Mouse (Mus musculus): ENCODE results near the gene Mturn. TPM values are rescaled to one million over a fixed set of nuclear protein-coding genes. Genes with fewer than 3 reads are reported as not detected.

Gene Mturn
- total RNA-seq, 1 experiment from 2014 or later, result 7.1 TPM

GRCm38 (mm10) chr6:54720512-54721251 is 39.3 kb downstream of the Mturn start:
- ATAC-seq (replicated peaks; ENCODE audit: insufficient number of reproducible peaks, low FRiP score, low TSS enrichment, poor library complexity, severe bottlenecking), result no peak

- no peak for ATAC-seq (replicated peaks; ENCODE audit: insufficient number of reproducible peaks, low FRiP score, low TSS enrichment, poor library complexity, severe bottlenecking)
These were observed 39.8 kb downstream of the Mturn start for GRCm38 (mm10) chr6:54721252-54721635.

- no peak for ATAC-seq (replicated peaks; ENCODE audit: insufficient number of reproducible peaks, low FRiP score, low TSS enrichment, poor library complexity, severe bottlenecking)
These were observed 44.9 kb downstream of the Mturn start for GRCm38 (mm10) chr6:54726309-54726708.

- ATAC-seq (replicated peaks; ENCODE audit: insufficient number of reproducible peaks, low FRiP score, low TSS enrichment, poor library complexity, severe bottlenecking), result no peak
These were observed 45.4 kb downstream of the Mturn start for GRCm38 (mm10) chr6:54726796-54727195.

- no peak for ATAC-seq (replicated peaks; ENCODE audit: insufficient number of reproducible peaks, low FRiP score, low TSS enrichment, poor library complexity, severe bottlenecking)
These were observed 46.0 kb downstream of the Mturn start for GRCm38 (mm10) chr6:54727416-54727815.

GRCm38 (mm10) chr6:54729451-54730105 is 48.2 kb downstream of the Mturn start:
- ATAC-seq (replicated peaks; ENCODE audit: insufficient number of reproducible peaks, low FRiP score, low TSS enrichment, poor library complexity, severe bottlenecking), result no peak; the same call in 1 of the 2 replicates

GRCm38 (mm10) chr6:54731726-54732125 is 50.3 kb downstream of the Mturn start:
- ATAC-seq (replicated peaks; ENCODE audit: insufficient number of reproducible peaks, low FRiP score, low TSS enrichment, poor library complexity, severe bottlenecking), result no peak

- no peak for ATAC-seq (replicated peaks; ENCODE audit: insufficient number of reproducible peaks, low FRiP score, low TSS enrichment, poor library complexity, severe bottlenecking)
These were observed 51.3 kb downstream of the Mturn start for GRCm38 (mm10) chr6:54732721-54733120.

GRCm38 (mm10) chr6:54736126-54736525 is 54.7 kb downstream of the Mturn start:
- peak; percentile 93 for ATAC-seq (replicated peaks; ENCODE audit: insufficient number of reproducible peaks, low FRiP score, low TSS enrichment, poor library complexity, severe bottlenecking)

GRCm38 (mm10) chr6:54737255-54737654 is 55.8 kb downstream of the Mturn start:
- no peak for ATAC-seq (replicated peaks; ENCODE audit: insufficient number of reproducible peaks, low FRiP score, low TSS enrichment, poor library complexity, severe bottlenecking)

- peak; percentile 69 for ATAC-seq (replicated peaks; ENCODE audit: insufficient number of reproducible peaks, low FRiP score, low TSS enrichment, poor library complexity, severe bottlenecking)
These were observed 56.3 kb downstream of the Mturn start for GRCm38 (mm10) chr6:54737684-54738083.

GRCm38 (mm10) chr6:54749056-54749455 is 67.6 kb downstream of the Mturn start:
- no peak for ATAC-seq (replicated peaks; ENCODE audit: insufficient number of reproducible peaks, low FRiP score, low TSS enrichment, poor library complexity, severe bottlenecking)

- ATAC-seq (replicated peaks; ENCODE audit: insufficient number of reproducible peaks, low FRiP score, low TSS enrichment, poor library complexity, severe bottlenecking), result no peak
These were observed 70.2 kb downstream of the Mturn start for GRCm38 (mm10) chr6:54751621-54752020.

GRCm38 (mm10) chr6:54752076-54752475 is 70.7 kb downstream of the Mturn start:
- ATAC-seq (replicated peaks; ENCODE audit: insufficient number of reproducible peaks, low FRiP score, low TSS enrichment, poor library complexity, severe bottlenecking), result peak; percentile 49; the same call in 1 of the 2 replicates

Other genes starting within 250 kb of the Mturn start
- gene Scrn1, start 115.1 kb upstream of the Mturn start, total RNA-seq (2017), result not detected in 3 replicates
- gene Plekha8, start 86.5 kb upstream of the Mturn start, total RNA-seq (2017), result 1.5 to 2.2 TPM (median 2.0 TPM) in 3 replicates
- 0.58 TPM in 1 of 3 replicates, not detected in the others for gene Fkbp14, start 84.3 kb upstream of the Mturn start, total RNA-seq (2017)
- 73.5 to 140 TPM (median 84.1 TPM) in 3 replicates for gene Znrf2, start 135.3 kb downstream of the Mturn start, total RNA-seq (2017)